Mouse (Mus musculus): ENCODE measurements around the gene Myo10. TPM values are rescaled to one million over a fixed set of nuclear protein-coding genes. Genes with fewer than 3 reads are reported as not detected.

Gene Myo10
- total RNA-seq, 2 experiments from 2014 or later, result 71.0 to 72.9 TPM

- no peak for DNase-seq (ENCODE audit: low spot score in 2 of 2)
Measured at GRCm38 (mm10) chr15:25609253-25609652, 13.1 kb upstream of the Myo10 start.

DNA sequence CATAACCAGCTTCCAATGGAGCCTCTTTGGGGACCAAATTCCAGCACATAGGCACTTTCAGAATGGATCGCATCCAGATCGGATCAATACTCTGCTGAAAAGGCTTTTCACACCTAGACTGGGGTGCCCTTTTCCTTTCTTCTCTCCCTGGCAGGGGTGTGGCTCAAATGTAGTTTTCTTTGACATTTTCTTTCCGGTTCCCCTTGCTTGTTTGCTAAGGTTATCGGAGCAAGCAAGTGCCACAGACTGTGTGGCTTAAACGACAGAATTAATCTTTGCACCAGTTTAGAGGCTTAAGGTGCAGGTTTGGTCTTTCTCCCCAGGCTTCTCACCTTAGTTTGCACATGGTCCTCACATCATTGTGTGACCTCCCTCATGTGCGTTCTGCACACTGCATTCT, 11.1 kb upstream of the Myo10 start:
- DNase-seq (ENCODE audit: low spot score in 2 of 2), result no peak

DNA sequence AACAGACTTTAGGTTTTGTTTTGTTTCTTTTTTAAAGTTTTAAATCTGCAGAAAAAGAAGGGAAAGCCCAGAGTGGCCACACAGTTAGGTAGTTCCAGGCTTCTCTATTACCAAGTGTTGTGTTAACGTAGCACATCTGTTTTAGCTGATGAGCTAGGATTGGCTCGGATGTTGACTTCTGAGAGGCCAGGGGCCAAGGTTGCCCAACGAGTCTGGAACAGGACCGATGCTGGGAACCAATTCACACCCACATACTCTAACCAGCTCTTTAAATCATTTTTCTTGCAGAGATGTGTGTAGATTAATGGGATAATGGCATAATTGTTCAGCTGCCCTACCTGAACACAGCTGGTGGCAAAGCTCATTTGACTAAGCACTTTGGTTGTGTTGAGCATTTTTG, 1.8 kb upstream of the Myo10 start:
- DNase-seq (ENCODE audit: low spot score in 2 of 2), result no peak

GRCm38 (mm10) chr15:25621351-25622199, 750 bp upstream of the Myo10 start:
- no peak for DNase-seq (ENCODE audit: low spot score in 2 of 2)

- peak; percentile 37 to 60 for DNase-seq (ENCODE audit: low spot score in 2 of 2)
Measured at GRCm38 (mm10) chr15:25622867-25623471, 644 bp downstream of the Myo10 start.

DNA sequence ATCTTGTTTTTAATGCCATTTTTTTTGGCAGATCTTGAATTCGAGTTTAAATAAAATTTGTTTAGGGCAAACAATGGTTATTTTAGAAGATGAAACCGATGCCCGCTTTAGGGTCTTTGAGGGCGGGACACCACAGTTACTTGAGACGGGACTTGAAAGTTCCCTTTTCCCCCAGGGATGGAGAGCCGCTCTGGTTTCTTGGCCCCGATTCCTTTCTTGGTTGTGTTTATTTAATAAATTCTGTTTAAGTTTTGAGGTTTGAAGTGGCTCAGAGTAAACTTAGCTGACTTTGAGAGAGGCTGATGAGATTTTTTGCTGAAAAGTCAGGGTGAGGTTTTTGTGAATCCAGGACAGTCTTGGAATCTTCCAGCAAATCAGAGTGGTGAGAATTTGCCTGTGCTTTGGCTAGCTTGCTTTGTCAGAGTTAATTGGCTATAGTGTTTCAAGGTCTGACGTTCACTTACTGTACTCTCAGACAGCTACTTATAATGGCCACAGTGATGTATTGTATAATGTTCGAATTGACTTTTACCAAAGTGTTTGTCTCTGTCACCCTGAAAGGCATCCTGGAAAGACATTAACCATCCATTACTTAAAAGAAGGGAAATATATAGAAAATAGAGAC, 1.3 kb downstream of the Myo10 start:
- no peak for DNase-seq (ENCODE audit: low spot score in 2 of 2)

GRCm38 (mm10) chr15:25624263-25624662, 1.9 kb downstream of the Myo10 start:
- DNase-seq (ENCODE audit: low spot score in 2 of 2), result no peak

DNA sequence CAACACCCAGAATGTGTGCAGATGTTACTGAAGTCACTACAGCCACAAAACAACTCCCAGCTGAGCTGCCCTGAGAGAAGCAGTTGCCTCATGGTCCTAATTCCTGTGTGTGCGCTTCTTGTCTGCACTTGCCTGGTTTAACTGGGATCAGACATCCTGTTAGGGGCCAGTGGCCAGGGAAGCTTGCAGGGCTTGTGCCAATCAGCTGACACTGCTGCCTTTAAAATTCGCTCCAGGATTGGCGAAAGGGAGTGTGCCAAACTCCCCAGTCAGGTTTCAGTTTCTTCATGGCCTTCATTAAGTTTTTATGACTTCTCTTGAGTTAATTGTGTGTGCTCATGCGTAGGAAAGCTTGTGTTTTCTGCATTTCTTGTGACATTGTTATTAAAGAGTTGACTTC, 3.1 kb downstream of the Myo10 start:
- DNase-seq (ENCODE audit: low spot score in 2 of 2), result no peak

DNA sequence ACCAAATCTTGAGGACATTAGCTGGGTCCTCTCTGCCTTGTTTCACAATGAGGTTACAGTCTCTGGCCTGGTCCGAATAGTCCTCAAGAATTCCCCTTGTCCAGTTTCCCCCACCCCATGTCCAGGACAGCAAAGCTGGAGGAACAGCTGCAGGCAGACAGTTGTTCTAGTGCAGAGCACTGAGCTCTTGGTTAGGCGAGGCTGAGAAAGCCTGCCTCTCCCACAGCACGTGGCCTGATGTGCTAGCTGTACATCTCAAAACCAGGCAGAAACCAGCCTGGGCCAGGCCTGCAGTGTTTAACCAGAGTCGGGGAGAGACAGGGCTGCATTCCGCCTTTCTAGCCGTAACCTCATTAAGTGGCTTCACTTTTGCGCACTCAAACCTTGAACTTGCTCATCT, 4.7 kb downstream of the Myo10 start:
- no peak for DNase-seq (ENCODE audit: low spot score in 2 of 2)

DNA sequence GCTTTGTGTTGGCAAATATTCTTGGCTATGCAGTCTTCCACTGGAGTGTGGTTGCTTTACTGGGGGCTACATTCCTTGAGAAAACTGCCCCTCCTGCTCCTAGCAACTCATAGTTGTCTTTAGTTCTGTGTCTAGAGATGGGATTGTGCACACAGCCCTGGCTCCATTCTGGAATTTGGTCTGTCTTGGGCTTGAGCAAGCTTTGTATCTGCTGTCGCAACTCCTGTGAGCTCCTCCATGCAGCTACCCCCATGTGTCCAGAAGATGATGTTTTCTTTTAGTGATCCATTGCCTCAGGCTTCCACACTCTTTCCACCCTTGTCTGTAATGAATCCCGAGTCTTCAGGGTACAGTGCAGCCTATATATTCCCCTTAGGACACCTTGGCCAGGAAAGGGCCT, 5.9 kb downstream of the Myo10 start:
- DNase-seq (ENCODE audit: low spot score in 2 of 2), result no peak

GRCm38 (mm10) chr15:25630716-25631115, 8.4 kb downstream of the Myo10 start:
- no peak for DNase-seq (ENCODE audit: low spot score in 2 of 2)

GRCm38 (mm10) chr15:25631332-25631731, 9.0 kb downstream of the Myo10 start:
- no peak for DNase-seq (ENCODE audit: low spot score in 2 of 2)

- no peak for DNase-seq (ENCODE audit: low spot score in 2 of 2)
Measured at GRCm38 (mm10) chr15:25632902-25633301, 10.6 kb downstream of the Myo10 start.

GRCm38 (mm10) chr15:25633674-25634340, 11.5 kb downstream of the Myo10 start:
- DNase-seq (ENCODE audit: low spot score in 2 of 2), result no peak

DNA sequence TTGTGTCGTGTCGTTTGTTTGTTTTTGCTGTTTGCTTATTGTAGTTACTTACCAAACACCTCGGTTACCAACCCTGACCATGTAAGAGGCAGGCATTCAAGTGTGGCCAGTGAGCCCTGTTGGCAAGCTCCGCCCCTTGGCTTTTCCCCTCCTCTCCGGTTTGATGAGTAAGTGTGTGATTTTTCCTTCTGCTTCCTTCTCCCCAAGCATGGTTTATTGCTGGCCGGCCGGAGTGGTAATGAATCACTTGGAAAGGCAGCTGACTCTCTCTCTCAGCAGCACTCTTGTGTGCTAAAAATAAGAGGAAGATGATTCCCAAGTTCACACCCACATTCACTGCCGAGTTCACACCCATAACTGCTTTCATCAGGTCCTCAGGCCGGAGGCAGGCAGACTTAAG, 15.4 kb downstream of the Myo10 start:
- DNase-seq (ENCODE audit: low spot score in 2 of 2), result no peak

DNA sequence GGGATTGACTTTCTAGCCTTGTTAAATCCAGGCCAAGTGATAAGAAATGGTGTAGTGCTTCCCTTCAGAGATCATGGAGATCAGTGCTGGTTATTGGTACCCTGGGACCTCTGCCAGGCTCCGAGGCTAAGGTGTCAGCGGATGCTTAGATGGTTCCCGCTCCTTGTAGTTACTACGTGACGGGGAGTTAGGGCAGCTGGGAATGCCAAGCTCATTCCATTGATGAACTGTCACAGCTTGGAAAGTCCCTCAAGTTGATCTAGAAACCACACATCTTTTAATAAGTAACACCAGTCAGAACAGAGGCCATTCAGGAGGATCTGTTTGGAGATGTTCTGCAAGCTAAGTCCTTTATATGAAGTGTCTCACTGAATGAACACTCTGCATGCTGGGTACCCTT, 16.9 kb downstream of the Myo10 start:
- no peak for DNase-seq (ENCODE audit: low spot score in 2 of 2)

DNA sequence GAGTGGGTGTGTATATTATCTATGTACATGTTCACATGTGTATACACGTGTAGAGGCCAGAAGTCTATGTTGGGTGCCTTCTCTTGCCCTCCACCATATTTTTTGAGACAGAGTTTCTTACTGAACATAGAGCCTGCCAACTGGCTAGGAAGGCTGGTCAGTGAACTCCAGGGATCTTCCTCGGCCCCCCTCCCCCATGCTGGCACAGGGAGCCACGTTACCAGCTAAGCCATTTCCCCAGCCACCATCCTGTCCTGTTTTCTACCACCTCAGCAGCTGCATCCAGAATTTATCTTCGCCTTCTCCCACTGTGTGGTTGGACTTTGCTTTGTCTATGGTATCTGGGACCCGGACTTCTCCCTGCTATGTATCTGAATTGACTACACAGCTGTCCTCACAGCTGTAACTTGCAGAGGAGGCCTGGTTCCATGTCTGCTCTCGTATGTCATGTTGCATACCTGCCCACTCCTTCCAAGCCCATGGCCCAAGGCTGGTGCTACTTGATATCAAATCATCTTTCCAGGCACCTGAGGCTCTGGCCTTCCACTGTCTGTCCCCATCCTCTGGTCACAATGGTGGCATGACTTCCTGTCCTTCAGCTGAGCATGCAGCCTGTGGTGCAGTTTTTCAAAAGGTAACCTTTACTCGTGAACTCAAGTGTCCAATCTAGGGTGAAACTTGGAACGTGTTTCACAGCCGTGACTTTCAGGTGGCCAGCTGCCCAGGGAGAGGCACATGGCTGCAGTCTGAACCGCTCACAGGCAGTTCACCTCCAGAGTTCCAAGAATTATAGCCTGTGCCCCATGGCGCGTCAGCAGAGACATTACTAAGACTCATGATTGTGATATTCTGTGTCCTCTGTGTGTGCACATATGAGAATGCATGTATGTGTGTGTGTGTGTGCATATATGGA, 18.8 kb downstream of the Myo10 start:
- no peak for DNase-seq (ENCODE audit: low spot score in 2 of 2)

GRCm38 (mm10) chr15:25642214-25643058, 20.1 kb downstream of the Myo10 start:
- no peak for DNase-seq (ENCODE audit: low spot score in 2 of 2)

DNA sequence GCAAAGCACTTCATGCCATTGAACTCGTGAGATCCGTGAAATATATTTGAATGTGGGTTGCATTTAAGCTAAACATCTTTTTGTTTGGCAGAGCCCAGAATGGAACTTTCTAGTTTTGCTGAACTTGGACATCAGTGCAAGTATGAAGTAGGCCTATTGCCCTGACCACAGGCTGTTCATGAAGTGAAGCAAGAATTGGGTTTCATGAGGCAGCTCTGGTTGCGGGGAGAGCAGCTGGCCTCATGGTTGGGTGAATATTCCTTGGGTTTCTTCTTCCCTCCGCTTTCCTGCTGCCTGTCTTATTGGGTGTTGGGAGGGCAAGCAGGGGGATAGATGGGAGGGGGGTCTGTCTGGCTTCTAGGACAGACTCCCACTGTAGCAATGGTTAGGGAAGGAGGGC, 23.5 kb downstream of the Myo10 start:
- no peak for DNase-seq (ENCODE audit: low spot score in 2 of 2)

DNA sequence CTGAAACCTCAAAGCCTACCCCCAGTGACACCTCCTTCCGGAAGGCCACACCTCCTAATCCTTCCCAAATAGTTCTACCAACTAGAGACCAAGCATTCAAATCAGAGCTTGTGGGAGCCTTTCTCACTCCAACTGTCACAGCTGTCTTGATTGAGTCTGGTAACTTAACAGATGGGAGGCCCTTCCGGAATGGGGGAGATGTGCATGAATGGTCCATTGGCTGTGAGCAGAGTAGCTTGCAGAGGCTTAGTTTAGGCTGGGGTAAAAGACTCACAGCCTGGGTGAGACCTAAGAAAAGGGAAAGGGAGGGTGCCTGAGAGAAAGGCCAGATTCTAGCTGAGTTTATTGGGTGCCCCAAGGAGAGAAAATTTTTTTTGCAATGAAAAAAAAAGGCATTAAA, 26.0 kb downstream of the Myo10 start:
- no peak for DNase-seq (ENCODE audit: low spot score in 2 of 2)

Data from gastrocnemius, postnatal 4 days (tissue).